Mouse (Mus musculus): ENCODE measurements around the gene Gpr27.

Gpr27 gene

GRCm38 (mm10) chr6:99677325-99677724 is 15.2 kb upstream of the Gpr27 start:
- DNase-seq (ENCODE audit: low spot score), result no peak

GRCm38 (mm10) chr6:99678108-99678507 is 14.4 kb upstream of the Gpr27 start:
- no peak for DNase-seq (ENCODE audit: low spot score)

- DNase-seq (ENCODE audit: low spot score), result no peak
These were observed 8.5 kb upstream of the Gpr27 start for GRCm38 (mm10) chr6:99683974-99684373.

- no peak for DNase-seq (ENCODE audit: low spot score)
These were observed 7.6 kb upstream of the Gpr27 start for GRCm38 (mm10) chr6:99684899-99685298.

GRCm38 (mm10) chr6:99688513-99688912 is 4.0 kb upstream of the Gpr27 start:
- no peak for DNase-seq (ENCODE audit: low spot score)

- DNase-seq (ENCODE audit: low spot score), result no peak
These were observed 743 bp upstream of the Gpr27 start for GRCm38 (mm10) chr6:99691666-99692205.

- no peak for DNase-seq (ENCODE audit: low spot score)
These were observed 700 bp downstream of the Gpr27 start for GRCm38 (mm10) chr6:99692916-99693841.

- DNase-seq (ENCODE audit: low spot score), result no peak
These were observed 8.0 kb downstream of the Gpr27 start for GRCm38 (mm10) chr6:99700484-99700883.

- no peak for DNase-seq (ENCODE audit: low spot score)
These were observed 19.2 kb downstream of the Gpr27 start for GRCm38 (mm10) chr6:99711576-99712101.

- DNase-seq (ENCODE audit: low spot score), result no peak
These were observed 20.8 kb downstream of the Gpr27 start for GRCm38 (mm10) chr6:99713256-99713655.

GRCm38 (mm10) chr6:99715191-99715590 is 22.7 kb downstream of the Gpr27 start:
- DNase-seq (ENCODE audit: low spot score), result no peak

- no peak for DNase-seq (ENCODE audit: low spot score)
These were observed 23.4 kb downstream of the Gpr27 start for GRCm38 (mm10) chr6:99715913-99716312.

- no peak for DNase-seq (ENCODE audit: low spot score)
These were observed 28.6 kb downstream of the Gpr27 start for GRCm38 (mm10) chr6:99721032-99721431.

- DNase-seq (ENCODE audit: low spot score), result no peak
These were observed 29.9 kb downstream of the Gpr27 start for GRCm38 (mm10) chr6:99722390-99722789.

- DNase-seq (ENCODE audit: low spot score), result no peak
These were observed 33.6 kb downstream of the Gpr27 start, which contains the start of gene Prok2 for GRCm38 (mm10) chr6:99725971-99726561. Gene Prok2 (minus strand): TSS chr6:99726392.

- no peak for DNase-seq (ENCODE audit: low spot score)
These were observed 34.3 kb downstream of the Gpr27 start for GRCm38 (mm10) chr6:99726576-99727303.

- no peak for DNase-seq (ENCODE audit: low spot score)
These were observed 37.4 kb downstream of the Gpr27 start for GRCm38 (mm10) chr6:99729853-99730252.

GRCm38 (mm10) chr6:99731926-99732325 is 39.4 kb downstream of the Gpr27 start:
- DNase-seq (ENCODE audit: low spot score), result no peak

- no peak for DNase-seq (ENCODE audit: low spot score)
These were observed 40.2 kb downstream of the Gpr27 start for GRCm38 (mm10) chr6:99732673-99733072.

GRCm38 (mm10) chr6:99734666-99735065 is 42.2 kb downstream of the Gpr27 start:
- DNase-seq (ENCODE audit: low spot score), result no peak

GRCm38 (mm10) chr6:99742866-99743265 is 50.4 kb downstream of the Gpr27 start:
- DNase-seq (ENCODE audit: low spot score), result no peak

Measured in ovary, postnatal 10 days (tissue).